Mouse (Mus musculus) mammary gland, adult 2 months (tissue): ENCODE data around the gene Efcab8. TPM values are rescaled to one million over a fixed set of nuclear protein-coding genes. Genes with fewer than 3 reads are reported as not detected.

Experiments
- polyA plus RNA-seq: library from polyadenylated mRNA; depleted of rRNA; stranded (reverse); fragments of >200 nt; gene quantifications from 2 replicates; pipeline ENCODE4 v1.2.3, GENCODE M21; 2012; ENCODE audit warnings: low replicate concordance; rRNA removed

The Efcab8 gene
- polyA plus RNA-seq, result 1.4 and 1.5 TPM in 2 replicates

DNA sequence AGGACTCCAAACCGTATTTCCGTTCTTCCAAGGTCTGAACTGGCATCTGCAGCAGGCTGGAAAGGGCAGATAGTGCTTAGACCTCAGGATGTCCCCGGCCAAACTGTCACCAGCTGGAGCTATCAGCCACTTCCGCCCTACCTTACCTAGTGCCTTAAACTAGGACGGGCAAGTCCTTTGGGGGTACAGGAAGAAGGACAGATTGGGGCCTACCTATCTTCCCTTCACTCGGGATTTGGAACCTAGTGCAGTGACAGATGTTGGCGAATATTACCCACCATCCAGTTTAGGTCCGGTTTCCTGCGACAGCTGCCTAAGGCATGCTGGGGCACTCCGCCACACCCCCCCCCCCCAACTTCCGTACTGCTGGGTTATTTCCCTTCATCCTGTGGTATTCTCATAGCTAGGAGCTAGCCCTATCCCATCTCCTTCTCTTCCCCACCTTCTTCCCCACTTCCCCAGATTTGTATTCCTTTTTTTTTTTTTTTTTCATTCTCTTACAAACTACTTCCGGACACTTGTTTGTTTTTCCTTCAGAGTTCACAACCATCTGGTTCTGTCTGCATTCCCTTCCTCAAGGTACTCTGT lies at the start of gene Efcab8:
Efcab8 (plus strand) TSS at position 538 of the 588 bp plus-strand sequence.

DNA sequence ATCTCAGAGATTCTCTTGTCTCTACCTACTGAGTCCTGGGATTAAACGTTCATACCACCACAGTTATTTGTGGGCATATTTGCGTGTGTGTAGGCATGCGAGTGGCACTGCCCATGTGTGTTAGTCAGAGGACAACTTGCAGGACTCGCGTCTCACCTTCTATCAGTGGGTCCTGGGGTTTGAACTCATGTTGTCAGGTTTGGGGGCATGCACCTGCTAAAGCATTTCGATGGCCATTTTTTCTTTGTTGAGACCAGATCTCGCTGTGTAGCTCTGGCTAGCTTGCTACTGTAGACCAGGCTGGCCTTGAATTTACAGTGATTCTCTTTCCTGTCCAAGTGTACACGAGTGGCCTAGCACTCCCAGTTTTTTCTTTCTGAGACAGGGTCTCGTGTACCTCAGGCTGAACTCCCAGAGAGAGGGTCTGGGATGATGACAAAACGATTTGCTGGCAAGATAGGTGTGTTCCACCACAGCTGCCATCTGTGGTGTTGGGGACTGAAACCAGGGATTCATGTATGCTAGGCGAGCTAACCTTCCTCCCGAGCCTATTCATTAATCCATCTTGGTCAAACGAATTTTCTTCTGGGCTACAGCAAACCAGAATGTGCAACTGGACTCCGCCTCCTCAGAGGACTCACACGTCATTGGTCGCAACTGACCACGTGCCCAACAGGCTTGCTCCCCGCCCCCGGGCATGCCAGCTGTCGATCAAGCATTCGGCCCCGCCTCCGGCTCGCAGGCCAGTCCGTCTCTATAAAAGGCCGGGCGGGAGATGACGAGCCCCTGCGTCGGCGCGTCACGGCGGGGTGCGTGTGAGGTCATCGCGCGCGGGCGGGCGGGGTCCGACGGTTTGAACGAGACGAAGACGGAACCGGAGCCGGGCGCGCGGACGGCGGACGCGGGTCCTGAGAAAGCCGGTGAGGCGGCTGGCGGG lies 39.0 kb upstream of the Efcab8 start, which contains the start of gene Mapre1:
Mapre1 (plus strand) TSS at position 775 of the 937 bp plus-strand sequence.

DNA sequence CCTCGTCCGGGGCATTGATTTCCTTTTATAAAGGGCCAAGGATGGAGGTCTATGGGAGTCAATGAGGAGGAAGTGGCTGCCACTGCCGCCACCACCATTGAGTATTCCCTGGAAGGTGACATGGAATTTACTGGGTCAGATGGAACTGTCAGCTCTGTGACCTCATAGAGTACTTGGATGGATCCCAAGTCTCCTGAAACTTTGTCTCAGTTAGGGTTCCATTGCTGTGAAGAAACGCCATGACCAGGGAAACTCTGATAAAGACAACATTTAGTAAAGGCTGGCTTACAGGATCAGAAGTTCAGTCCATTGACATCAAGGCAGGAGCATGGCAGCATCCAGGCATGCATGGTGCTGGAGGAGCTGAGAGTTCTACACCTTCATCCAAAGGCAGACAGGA lies 91.3 kb downstream of the Efcab8 start, which contains the start of gene Sun5:
Sun5 (minus strand) TSS at position 101 of the 400 bp plus-strand sequence.

DNA sequence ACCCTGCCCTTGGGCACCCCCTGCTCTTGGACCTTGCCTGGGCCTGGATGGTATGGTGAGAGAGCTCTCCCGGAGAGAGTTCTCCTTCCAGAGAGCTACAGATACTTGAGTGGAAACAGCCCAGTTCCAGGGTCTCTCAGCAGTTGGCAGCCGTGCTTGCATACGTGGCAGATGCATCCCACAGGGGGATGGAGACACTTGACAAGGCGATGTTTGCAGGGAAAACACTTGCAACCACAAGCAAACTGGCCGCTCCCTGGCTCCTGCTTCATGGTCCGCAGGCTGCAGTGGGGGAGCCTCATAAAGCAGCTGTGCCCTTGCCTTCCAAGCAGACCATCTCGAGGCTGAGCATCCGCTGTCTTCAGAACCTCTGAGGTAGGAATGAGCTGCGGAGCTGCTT lies 95.0 kb downstream of the Efcab8 start, which contains the start of gene Bpifb2:
Bpifb2 (plus strand) TSS at position 301 of the 400 bp plus-strand sequence.

Other genes with a start within 250 kb of the Efcab8 start
- gene Nol4l, start 250.0 kb upstream of the Efcab8 start, polyA plus RNA-seq, result 8.7 and 8.9 TPM in 2 replicates
- 15.9 and 20.3 TPM in 2 replicates for gene Commd7, start 147.2 kb upstream of the Efcab8 start, polyA plus RNA-seq
- 2.0 and 2.6 TPM in 2 replicates for gene Dnmt3b, start 130.5 kb upstream of the Efcab8 start, polyA plus RNA-seq
- not detected in 2 replicates for gene Dnmt3c, start 83.3 kb upstream of the Efcab8 start, polyA plus RNA-seq
- 6.0 and 12.2 TPM in 2 replicates for gene Mapre1, start 38.7 kb upstream of the Efcab8 start, polyA plus RNA-seq
- not detected in 2 replicates for gene Sun5, start 91.2 kb downstream of the Efcab8 start, polyA plus RNA-seq
- 2.2 and 4.9 TPM in 2 replicates for gene Bpifb2, start 95.1 kb downstream of the Efcab8 start, polyA plus RNA-seq
- 0.31 and 0.83 TPM in 2 replicates for gene Bpifb6, start 120.5 kb downstream of the Efcab8 start, polyA plus RNA-seq
- gene Bpifb3, start 138.3 kb downstream of the Efcab8 start, polyA plus RNA-seq, result 1.7 and 2.3 TPM in 2 replicates
- not detected in 2 replicates for gene Bpifb4, start 158.3 kb downstream of the Efcab8 start, polyA plus RNA-seq
- not detected in 2 replicates for gene Bpifa6, start 195.0 kb downstream of the Efcab8 start, polyA plus RNA-seq
- not detected in 2 replicates for gene Bpifa2, start 228.3 kb downstream of the Efcab8 start, polyA plus RNA-seq